Mouse (Mus musculus): ENCODE measurements around the gene Cdc42ep4.

DNA sequence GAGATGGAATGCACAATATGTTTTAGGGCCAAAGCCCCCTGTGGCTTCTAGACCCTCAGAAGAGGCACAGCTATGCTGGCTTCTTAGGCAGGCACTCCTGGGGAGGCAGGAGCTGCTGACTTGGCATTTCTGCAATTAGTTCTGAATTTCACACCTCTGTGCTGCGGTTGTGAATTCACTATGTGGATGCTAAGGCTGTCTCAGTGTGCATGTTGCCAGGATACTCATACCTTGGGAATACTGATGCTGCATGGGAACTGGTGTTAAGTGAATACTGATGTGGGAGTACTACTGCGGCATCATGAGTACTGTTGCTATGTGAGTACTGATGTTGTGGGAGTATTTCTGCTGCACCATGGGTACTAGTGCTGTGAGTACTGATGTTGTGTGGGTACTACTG is 30.8 kb upstream of the Cdc42ep4 start:
- no peak for TF ChIP-seq CTCF (IDR thresholded peaks at IDR 0.05; ENCODE audit: control insufficient read depth, insufficient read depth, low read length)
- TF ChIP-seq POLR2A (IDR thresholded peaks at IDR 0.05; ENCODE audit: borderline replicate concordance, control insufficient read depth, low read depth, low read length): no peak

All from bone marrow, adult 2 months (tissue).